Mouse (Mus musculus): ENCODE results near the gene Defb11. TPM values are rescaled to one million over a fixed set of nuclear protein-coding genes. Genes with fewer than 3 reads are reported as not detected.
"Not testable (repeated sequence)": the region's sequence is repeated elsewhere in the genome, so short reads cannot be mapped to it uniquely, and the experiment has no call there.

Gene Defb11
- total RNA-seq (2022), result not detected

DNA sequence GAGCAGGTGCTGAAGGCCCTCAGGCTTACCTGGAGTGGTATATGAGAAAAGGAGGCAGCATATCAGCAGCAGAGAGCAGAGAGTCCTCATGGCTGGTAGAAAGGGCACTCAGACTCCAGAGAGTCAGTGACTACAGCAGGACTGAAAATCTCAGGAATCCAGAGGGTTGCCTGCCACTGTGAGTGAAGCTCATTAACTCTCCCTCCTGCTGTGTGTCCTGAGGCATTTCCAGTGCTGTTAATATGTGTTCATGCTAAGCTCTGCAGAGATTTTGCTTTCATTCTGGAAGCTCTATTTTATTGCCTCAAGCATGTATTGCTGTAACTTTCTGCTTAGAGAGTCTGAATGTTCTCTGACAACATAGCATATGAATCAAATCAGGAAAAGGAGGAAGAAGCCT lies at the start of gene Defb11:
Gene Defb11 (minus strand): TSS at position 123 of the 400 bp plus-strand sequence.
- DNase-seq (ENCODE audit: low spot score in 2 of 2), result not testable (repeated sequence)

DNA sequence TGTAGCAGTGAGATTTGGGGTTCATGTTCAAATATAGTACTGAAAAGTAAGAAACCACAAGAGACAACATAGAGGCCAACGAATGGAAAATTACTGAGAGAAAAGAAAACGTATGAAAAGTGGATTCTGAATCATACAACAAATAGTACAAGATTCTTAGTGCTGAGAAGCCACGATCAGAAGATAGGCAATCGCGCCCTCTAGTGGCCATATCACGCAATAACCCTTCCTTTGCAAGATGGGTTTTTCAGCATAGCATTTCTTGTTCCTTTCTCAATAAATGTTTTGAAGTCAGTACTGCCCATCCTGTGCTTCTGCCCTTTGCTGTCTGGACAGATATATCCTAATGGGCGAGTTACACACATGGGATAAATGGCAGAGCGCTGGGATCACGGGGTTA lies 49.1 kb upstream of the Defb11 start:
- DNase-seq (ENCODE audit: low spot score in 2 of 2), result no peak

DNA sequence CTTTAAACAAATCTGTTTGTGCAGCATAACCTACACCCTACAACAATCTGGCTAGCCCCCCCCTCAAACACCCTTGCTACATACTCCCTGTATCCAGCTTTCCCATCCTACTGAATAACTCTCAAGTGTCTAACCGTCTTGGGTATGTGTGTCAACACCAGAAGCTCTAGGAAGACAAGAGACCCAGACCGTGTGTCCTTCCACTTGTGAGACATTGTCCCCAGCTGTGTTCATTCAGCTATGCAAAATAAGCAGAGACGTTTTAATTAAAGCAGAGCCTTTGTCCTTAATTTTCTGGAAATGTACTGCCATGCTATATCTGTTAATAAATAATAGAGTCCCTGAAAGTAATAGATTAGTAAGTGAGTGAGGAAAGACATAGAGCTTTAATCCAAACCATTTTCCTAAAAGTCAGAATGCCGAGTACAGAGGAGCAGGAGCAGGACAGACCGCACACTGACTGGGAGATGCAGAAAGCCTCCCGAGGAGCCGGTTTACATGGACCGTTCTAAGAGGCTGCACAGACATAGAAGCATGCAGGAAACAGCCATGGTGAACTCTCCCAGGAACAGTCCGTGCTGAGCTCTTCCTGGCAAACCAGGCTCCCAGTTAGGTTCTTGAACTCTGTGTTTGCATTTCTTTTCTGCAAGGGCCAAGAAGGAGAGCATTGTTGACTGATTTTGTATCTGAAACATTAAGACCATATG lies 41.3 kb upstream of the Defb11 start:
- DNase-seq (ENCODE audit: low spot score in 2 of 2), result no peak

DNA sequence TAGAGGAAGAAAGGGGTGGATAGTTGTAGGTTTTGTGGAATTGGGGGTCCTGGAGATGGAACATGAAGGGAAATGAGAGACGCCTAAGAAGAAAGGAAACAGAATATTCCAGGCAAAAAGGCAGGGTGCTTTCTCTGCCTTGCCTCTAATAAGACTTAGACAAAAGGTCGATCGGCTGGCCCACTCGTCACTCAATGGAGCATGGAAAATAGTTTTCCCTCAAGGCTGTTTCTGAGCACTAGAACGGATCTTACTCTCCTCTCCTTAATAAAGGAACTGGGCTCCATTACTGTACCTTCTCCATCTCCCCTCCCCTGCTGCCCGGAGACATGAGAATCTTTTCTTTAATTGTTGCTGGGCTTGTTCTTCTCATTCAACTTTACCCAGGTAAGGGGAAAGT lies 40.2 kb upstream of the Defb11 start, which contains the start of gene Defb13:
Gene Defb13 (plus strand): TSS at position 301 of the 400 bp plus-strand sequence.
- DNase-seq (ENCODE audit: low spot score in 2 of 2), result no peak

DNA sequence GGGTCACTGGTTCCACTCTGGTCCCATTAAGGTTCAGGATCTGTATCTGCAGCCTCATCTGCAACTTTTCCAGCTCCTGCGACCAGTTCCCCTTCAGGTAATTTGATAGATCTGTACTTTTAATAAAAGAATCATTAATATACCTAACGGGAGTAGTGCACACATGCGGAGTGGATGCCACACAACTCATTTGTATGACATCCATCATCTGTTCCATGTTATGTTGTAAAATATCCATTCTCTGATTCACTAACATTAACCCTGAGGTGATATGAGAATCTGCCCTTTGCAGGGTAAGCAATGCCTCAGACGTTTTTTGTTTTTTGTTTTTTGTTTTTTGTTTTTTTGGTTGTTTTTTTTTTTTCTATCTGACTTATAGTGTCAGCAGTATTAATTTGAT lies 31.8 kb upstream of the Defb11 start, which contains the start of gene Defb35:
Gene Defb35 (plus strand): TSS at position 301 of the 400 bp plus-strand sequence.
- DNase-seq (ENCODE audit: low spot score in 2 of 2), result not testable (repeated sequence)

DNA sequence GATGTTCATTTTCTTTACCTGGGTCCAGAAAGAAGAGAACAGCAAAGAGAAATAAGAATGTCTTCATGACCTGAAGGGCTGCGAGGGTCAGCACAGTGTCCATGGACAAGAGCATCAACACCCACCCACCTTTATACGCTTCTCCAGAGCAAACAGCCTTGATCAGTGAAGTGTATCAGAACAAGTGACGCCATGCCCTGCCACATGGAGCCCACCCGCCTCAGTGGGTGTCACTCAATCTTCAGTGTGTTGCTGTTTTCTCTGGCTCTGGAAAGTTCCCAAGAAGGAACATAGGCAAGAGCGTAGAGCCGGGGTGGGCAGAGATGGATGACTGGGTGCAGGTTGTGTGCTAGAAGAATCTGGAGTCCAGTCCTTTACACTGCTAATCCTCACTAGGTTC lies 26.4 kb upstream of the Defb11 start, which contains the start of gene Defb15:
Gene Defb15 (minus strand): TSS at position 101 of the 400 bp plus-strand sequence.
- no peak for DNase-seq (ENCODE audit: low spot score in 2 of 2)

DNA sequence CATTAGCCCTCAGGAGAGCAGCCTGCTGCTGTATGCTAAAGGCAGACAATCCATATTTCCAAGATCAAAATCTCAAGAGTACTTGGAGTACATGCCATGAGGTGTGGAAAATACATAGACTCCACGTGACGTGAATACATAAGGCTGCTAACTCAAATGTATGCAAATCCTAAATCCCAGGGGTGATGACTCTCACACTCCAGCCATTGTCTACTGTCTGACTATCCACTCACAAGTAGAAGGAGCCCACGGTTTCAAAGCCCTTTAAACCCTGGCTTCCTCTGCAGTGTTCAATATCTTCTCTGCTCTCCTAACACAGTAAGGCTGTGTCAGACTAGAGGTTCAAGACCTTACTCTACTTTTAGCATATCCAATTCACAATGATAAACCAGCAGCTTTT lies 24.5 kb upstream of the Defb11 start:
- DNase-seq (ENCODE audit: low spot score in 2 of 2), result not testable (repeated sequence)

DNA sequence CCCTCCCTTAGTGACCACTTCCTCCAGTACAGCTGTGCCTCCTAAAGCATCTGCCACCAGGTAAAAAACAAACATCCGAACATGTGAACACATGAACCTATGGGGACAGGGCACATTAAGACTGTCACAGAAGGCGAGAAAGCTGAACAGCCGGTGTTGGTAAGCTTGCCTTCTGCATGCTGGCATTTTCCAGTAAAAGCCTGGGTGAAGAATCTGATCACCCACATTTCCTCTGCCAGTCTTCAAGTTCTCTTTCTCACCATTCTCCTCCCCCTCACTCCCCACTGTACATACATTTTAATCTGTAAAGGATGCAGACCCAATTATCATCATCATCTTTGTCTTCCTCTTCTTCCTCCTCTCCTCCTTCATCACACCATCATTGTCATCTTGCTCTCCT lies 9.4 kb upstream of the Defb11 start:
- no peak for DNase-seq (ENCODE audit: low spot score in 2 of 2)

DNA sequence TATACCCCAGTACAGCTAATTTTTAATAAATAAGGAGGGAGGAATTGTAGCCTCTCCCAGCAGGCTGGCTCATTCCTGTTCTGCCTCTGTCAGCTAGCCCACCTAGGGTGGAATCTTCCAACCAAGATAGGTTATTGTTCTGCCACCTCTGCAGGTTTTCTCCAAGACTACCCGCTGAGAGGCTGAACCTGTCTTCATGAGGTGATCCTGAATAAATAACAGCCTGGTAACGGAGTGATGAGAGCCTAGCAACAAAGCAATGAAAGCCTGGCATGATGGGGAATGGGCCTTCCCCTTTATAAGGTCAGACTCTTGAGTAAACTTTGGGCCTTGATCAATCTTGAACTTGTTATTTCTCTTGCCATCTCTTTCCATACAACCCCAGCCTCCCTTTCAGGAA lies 6.3 kb upstream of the Defb11 start:
- no peak for DNase-seq (ENCODE audit: low spot score in 2 of 2)

DNA sequence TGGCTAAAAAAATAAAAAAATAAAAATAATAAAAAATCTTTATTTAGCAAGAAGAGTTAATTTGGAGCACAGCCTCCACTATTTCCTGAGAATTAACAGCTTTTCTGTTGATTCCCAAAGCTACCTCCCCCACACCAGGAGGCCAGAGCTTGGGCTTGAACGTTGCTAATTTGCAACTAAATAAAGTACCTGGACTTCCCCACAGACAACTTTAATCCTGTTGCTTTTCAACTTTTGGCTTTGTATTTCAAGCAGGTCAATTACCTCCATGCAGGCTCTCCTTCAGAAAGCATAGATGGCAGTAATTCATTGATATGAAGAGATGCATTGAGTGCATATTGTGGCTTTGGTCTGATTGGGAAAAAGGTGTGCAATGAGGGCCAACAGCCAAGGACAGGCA lies 5.7 kb upstream of the Defb11 start:
- no peak for DNase-seq (ENCODE audit: low spot score in 2 of 2)

DNA sequence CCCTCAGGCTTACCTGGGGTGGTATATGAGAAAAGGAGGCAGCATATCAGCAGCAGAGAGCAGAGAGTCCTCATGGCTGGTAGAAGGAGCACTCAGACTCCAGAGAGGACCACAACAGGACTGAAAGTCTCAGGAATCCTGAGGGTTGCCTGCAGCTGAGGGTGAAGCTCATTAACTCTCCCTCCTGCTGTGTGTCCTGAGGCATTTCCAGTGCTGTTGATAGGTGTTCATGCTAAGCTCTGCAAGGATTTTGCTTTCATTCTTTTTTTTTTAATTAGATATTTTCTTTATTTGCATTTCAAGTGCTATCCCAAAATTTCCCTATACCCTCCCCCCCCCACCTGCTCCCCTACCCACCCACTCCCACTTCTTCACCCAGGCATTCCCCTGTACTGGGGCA lies 20.9 kb downstream of the Defb11 start, which contains the start of gene Defb9:
Gene Defb9 (minus strand): TSS at position 101 of the 400 bp plus-strand sequence.
- not testable (repeated sequence) for DNase-seq (ENCODE audit: low spot score in 2 of 2)

DNA sequence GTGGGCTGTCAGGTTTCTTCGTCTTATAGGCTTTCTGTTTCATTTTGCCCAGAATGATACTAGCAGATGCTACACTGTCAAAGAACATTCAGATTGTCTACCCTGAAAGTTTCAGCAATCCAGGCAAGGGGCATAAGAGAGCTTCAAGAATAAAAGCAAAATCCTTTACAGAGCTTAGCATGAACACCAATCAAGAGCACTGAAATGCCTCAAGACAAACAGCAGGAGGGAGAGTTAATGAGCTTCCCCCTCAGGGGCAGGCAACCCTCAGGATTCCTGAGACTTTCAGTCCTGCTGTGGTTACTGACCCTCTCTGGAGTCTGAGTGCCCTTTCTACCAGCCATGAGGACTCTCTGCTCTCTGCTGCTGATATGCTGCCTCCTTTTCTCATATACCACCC lies 47.6 kb downstream of the Defb11 start, which contains the start of gene Defb10:
Gene Defb10 (plus strand): TSS at position 316 of the 400 bp plus-strand sequence.
- not testable (repeated sequence) for DNase-seq (ENCODE audit: low spot score in 2 of 2)

Other genes with a start within 250 kb of the Defb11 start
- gene Defa34, start 240.6 kb downstream of the Defb11 start, total RNA-seq (2022), result not detected
- gene AY761184, start 202.8 kb downstream of the Defb11 start, total RNA-seq (2022), result not detected
- not detected for gene Defa24, start 171.9 kb downstream of the Defb11 start, total RNA-seq (2022)
- not detected for gene Defb50, start 82.9 kb downstream of the Defb11 start, total RNA-seq (2022)
- not detected for gene Defb2, start 66.5 kb downstream of the Defb11 start, total RNA-seq (2022)
- gene Defb10, start 47.5 kb downstream of the Defb11 start, total RNA-seq (2022), result not detected
- not detected for gene Defb9, start 21.0 kb downstream of the Defb11 start, total RNA-seq (2022)
- gene Defb15, start 26.3 kb upstream of the Defb11 start, total RNA-seq (2022), result not detected
- gene Defb35, start 31.9 kb upstream of the Defb11 start, total RNA-seq (2022), result not detected
- not detected for gene Defb13, start 40.4 kb upstream of the Defb11 start, total RNA-seq (2022)
- gene Fam90a1a, start 52.3 kb upstream of the Defb11 start, total RNA-seq (2022), result not detected
- not detected for gene Ccdc70, start 63.4 kb upstream of the Defb11 start, total RNA-seq (2022)
- gene Atp7b, start 153.9 kb upstream of the Defb11 start, total RNA-seq (2022), result under 1 TPM in 1 of 4 experiments, not detected in 3; 0.05 TPM
- gene Alg11, start 154.3 kb upstream of the Defb11 start, total RNA-seq (2022), result 1 to 10 TPM; 6.9 to 9.2 (median 7.9) TPM
- under 1 TPM; 0.65 to 0.86 (median 0.70) TPM for gene Nek5, start 218.6 kb upstream of the Defb11 start, total RNA-seq (2022)

Data from gastrocnemius, adult 8-10 months (tissue).